Mouse (Mus musculus): ENCODE measurements around the gene Pth1r. TPM values are rescaled to one million over a fixed set of nuclear protein-coding genes. Genes with fewer than 3 reads are reported as not detected.

The Pth1r gene
- polyA plus RNA-seq, 1 experiment from 2014 or later: 12.3 TPM

DNA sequence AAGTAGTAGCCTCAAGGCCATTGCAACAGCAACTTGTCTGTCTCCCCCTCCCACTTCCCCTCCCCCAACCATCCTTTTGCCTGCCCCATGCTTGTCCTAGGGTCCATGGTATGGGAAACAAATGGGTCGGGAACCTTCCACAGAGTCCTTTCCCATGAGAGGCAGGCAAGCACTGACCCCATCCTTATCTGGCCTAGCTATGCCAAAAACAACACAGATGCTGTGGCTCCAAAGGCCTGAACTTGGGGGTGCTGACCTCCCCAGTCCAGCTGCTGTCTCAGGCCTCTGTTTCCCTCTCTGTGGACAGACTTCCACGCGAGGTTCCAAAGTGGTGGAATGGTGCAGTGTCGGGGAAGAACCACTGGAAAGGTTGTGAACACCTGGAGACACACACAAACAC, 6.8 kb upstream of the Pth1r start:
- ATAC-seq: no peak
- no peaks in the 10 kb centered on the region for H3K36me3 ChIP-seq (ENCODE audit: control insufficient read depth, insufficient read depth, low read length)
- no peaks in the 10 kb centered on the region for H3K4me1 ChIP-seq (ENCODE audit: control insufficient read depth, insufficient read depth, low read depth, low read length)
- no peaks in the 10 kb centered on the region for H3K9me3 ChIP-seq (ENCODE audit: control insufficient read depth, low read length)
- no peak overlapping the region for H3K27ac ChIP-seq (ENCODE audit: low read depth, low read length)
- no peak overlapping the region for H3K4me2 ChIP-seq (ENCODE audit: low read length)
- no peak overlapping the region for H3K4me3 ChIP-seq (ENCODE audit: low read length)
- no peaks in the 10 kb centered on the region for H3K27me3 ChIP-seq (replicated peaks; ENCODE audit: control insufficient read depth, insufficient read depth, low read length)
- WGBS: 86% methylated on average over 4 of the region's 4 CpGs
- H3K9ac ChIP-seq (ENCODE audit: low read depth, low read length): no peak overlapping the region

DNA sequence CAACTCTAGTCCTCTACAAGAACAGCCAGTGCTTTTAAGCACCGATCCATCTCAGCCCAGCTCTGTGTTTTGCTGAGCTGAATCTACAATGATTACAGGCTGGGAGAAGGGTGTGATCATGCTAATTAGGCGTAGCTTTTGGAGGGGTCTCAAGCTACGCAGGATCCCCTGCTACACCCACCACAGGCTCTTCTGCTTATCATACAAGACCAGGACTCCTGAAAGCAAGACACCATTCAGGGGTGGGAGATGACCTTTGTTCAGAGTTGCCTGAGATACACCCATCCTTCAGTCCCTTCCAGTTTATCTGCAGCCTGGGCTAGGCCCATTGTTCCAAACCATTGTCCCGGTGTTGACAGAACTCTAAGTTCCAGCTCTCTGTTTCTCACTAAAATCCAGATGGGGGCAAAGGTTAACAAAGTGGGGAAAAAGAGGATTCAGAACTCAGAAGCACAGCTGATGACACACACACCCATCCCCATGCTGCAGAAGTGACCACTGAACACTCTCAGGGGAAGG, 6.0 kb upstream of the Pth1r start:
- Histone ChIP-seq H3K27me3 (replicated peaks; ENCODE audit: control insufficient read depth, insufficient read depth, low read length) (no peaks in the 10 kb centered on the region), H3K27ac (ENCODE audit: low read depth, low read length) (no peak overlapping the region), H3K4me3 (ENCODE audit: low read length) (no peak overlapping the region), H3K36me3 (ENCODE audit: control insufficient read depth, insufficient read depth, low read length) (no peaks in the 10 kb centered on the region), H3K9me3 (ENCODE audit: control insufficient read depth, low read length) (no peaks in the 10 kb centered on the region), H3K4me2 (ENCODE audit: low read length) (no peak overlapping the region), H3K4me1 (ENCODE audit: control insufficient read depth, insufficient read depth, low read depth, low read length) (no peaks in the 10 kb centered on the region), H3K9ac (ENCODE audit: low read depth, low read length) (no peak overlapping the region)
- 61% methylated on average over 4 of the region's 4 CpGs for WGBS
- no peak for ATAC-seq

DNA sequence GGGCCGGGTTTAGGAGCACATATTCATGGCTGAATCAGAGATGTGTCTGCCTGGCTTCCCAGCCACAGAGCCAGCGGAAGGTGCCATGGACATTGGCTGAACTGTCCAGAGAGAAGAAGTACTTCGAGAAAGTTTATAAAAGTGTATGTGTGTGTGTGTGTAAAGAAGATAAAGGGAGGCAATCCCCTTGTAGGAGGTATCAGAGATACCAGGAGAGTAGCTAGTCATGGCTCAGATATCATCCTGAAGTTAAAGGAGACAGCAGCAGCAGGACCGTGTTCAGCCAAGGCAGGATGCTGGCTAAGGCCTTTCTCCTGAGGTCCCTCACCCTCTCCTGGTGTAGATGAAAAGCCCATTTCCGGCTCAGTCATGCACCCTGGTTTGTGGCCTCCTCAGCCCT, 4.5 kb upstream of the Pth1r start:
- H3K4me2 ChIP-seq (ENCODE audit: low read length): no peak overlapping the region
- WGBS: 83% methylated on average over 5 of the region's 5 CpGs
- no peaks in the 10 kb centered on the region for H3K9me3 ChIP-seq (ENCODE audit: control insufficient read depth, low read length)
- no peak for ATAC-seq
- H3K27ac ChIP-seq (ENCODE audit: low read depth, low read length): no peak overlapping the region
- H3K36me3 ChIP-seq (ENCODE audit: control insufficient read depth, insufficient read depth, low read length): no peaks in the 10 kb centered on the region
- no peaks in the 10 kb centered on the region for H3K27me3 ChIP-seq (replicated peaks; ENCODE audit: control insufficient read depth, insufficient read depth, low read length)
- no peak overlapping the region for H3K4me3 ChIP-seq (ENCODE audit: low read length)
- no peaks in the 10 kb centered on the region for H3K4me1 ChIP-seq (ENCODE audit: control insufficient read depth, insufficient read depth, low read depth, low read length)
- no peak overlapping the region for H3K9ac ChIP-seq (ENCODE audit: low read depth, low read length)

DNA sequence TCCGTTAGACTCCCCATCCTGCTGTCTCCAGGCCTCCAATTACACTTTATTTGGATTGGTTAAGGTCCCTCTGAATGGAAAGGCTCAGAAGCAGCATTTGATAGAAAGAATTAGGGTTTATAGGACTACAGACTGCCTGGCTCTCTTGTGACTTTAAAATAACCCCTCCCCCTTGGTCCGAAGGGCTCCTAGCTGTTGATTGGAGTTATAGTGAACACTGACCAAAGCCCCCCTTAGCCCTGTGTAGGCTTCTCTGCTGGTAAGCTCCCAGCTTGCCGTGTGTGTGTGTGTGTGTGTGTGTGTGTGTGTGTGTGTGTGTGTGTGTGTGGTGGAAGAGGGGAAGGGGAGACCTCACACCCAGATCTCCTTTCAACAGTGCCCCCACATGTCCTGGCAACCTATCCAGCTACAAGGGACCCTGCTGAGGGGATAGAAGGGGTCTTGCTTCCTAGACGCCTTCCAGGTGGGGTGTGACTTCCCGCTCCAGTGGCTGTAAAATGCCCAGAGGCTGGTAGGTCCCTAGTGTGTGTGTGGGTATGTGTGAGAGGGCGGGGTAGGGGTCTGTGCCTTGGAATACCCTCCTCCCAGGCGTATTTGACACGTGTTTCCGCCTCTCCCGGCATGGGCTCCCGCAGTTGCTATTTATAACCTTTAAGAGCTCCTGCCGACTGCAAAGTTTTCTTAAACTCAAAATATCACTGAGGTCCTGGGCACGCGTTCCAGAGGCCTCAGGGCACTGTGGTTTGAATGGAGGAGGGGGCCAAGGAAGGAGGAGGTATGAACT, 3.7 kb upstream of the Pth1r start:
- Histone ChIP-seq H3K27me3 (replicated peaks; ENCODE audit: control insufficient read depth, insufficient read depth, low read length) (no peaks in the 10 kb centered on the region; the same call in 1 of the 2 replicates), H3K9ac (ENCODE audit: low read depth, low read length) (no peak overlapping the region), H3K4me3 (ENCODE audit: low read length) (no peak overlapping the region), H3K4me2 (ENCODE audit: low read length) (no peak overlapping the region), H3K36me3 (ENCODE audit: control insufficient read depth, insufficient read depth, low read length) (no peaks in the 10 kb centered on the region), H3K4me1 (ENCODE audit: control insufficient read depth, insufficient read depth, low read depth, low read length) (no peaks in the 10 kb centered on the region), H3K27ac (ENCODE audit: low read depth, low read length) (no peak overlapping the region), H3K9me3 (ENCODE audit: control insufficient read depth, low read length) (no peaks in the 10 kb centered on the region)
- WGBS: 59% methylated on average over 14 of the region's 14 CpGs
- no peak for ATAC-seq

DNA sequence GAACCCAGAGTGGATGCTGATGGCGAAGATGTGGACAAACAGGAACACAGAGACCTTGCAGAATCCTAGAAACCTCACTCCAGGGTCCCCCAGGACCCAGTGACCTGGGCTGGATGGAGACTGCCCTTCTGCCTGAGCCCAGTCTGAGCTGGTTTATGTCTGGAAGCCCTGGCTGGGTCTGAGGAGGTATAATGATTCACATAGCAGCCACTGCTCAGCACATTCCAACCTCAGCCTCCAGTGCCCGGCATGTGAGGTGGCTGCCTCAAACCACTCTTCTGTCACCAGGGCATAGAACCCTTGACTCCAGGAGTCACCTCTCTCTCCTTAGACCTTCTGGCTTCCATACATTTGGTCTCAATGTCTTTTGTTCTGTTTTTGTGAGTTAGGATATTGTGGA, 1.5 kb upstream of the Pth1r start:
- Histone ChIP-seq H3K4me2 (ENCODE audit: low read length) (no peak overlapping the region), H3K4me1 (ENCODE audit: control insufficient read depth, insufficient read depth, low read depth, low read length) (no peaks in the 10 kb centered on the region; the same call in 1 of the 2 replicates), H3K27ac (ENCODE audit: low read depth, low read length) (no peak overlapping the region), H3K9me3 (ENCODE audit: control insufficient read depth, low read length) (no peaks in the 10 kb centered on the region), H3K27me3 (replicated peaks; ENCODE audit: control insufficient read depth, insufficient read depth, low read length) (peaks cover 9% of the 10 kb centered on the region), H3K4me3 (ENCODE audit: low read length) (no peak overlapping the region), H3K36me3 (ENCODE audit: control insufficient read depth, insufficient read depth, low read length) (no peaks in the 10 kb centered on the region), H3K9ac (ENCODE audit: low read depth, low read length) (no peak overlapping the region)
- WGBS: 90% methylated on average over 2 of the region's 2 CpGs
- no peak for ATAC-seq

DNA sequence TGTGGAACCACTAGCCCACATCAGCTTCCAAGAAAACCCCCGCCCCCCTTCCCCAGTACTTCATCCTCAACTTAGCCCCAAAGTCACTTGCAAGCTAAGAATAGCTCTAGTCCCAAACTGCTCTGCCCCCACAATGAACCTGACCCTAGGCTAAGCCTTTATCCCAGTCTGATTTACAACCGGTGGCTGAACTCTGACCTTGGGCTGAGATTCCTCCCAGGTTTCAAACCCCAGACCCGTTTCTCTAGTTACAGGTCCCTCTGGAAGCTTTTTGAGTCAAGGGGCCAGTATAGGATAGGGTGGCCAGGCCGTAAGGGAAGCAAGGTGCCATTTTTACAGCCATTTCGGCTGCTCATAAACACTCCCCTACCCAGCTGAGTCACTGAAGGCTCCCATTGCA, 707 bp downstream of the Pth1r start:
- Histone ChIP-seq H3K4me3 (ENCODE audit: low read length) (no peak overlapping the region), H3K9me3 (ENCODE audit: control insufficient read depth, low read length) (no peaks in the 10 kb centered on the region), H3K4me2 (ENCODE audit: low read length) (no peak overlapping the region), H3K27ac (ENCODE audit: low read depth, low read length) (no peak overlapping the region), H3K27me3 (replicated peaks; ENCODE audit: control insufficient read depth, insufficient read depth, low read length) (peaks cover 12% of the 10 kb centered on the region), H3K4me1 (ENCODE audit: control insufficient read depth, insufficient read depth, low read depth, low read length) (peaks cover 6% of the 10 kb centered on the region), H3K9ac (ENCODE audit: low read depth, low read length) (no peak overlapping the region), H3K36me3 (ENCODE audit: control insufficient read depth, insufficient read depth, low read length) (no peaks in the 10 kb centered on the region)
- ATAC-seq: no peak
- 41% methylated on average over 5 of the region's 5 CpGs for WGBS

DNA sequence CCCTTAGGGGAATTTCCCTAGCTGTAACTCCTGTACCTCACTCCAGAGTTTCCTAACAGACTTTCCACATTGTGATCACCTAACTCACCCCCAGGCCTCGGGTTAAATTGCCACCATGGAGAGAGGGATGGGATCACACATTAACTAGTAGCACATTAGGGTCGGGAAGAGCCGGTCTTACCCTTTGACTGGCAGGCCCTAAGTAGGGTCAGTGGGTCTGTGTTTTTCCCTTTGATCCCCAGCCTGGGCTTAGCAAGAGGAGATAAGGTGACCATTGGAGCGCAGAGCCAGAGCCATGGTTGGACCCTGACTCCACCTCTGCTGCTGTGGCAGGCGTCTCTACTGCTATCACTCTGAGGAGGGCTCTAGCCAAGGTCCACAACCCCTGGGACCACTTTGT, 1.2 kb downstream of the Pth1r start:
- no peaks in the 10 kb centered on the region for H3K9me3 ChIP-seq (ENCODE audit: control insufficient read depth, low read length)
- H3K9ac ChIP-seq (ENCODE audit: low read depth, low read length): no peak overlapping the region
- 17% methylated on average over 5 of the region's 5 CpGs for WGBS
- no peak overlapping the region for H3K4me2 ChIP-seq (ENCODE audit: low read length)
- H3K4me3 ChIP-seq (ENCODE audit: low read length): no peak overlapping the region
- no peak overlapping the region for H3K27ac ChIP-seq (ENCODE audit: low read depth, low read length)
- H3K27me3 ChIP-seq (replicated peaks; ENCODE audit: control insufficient read depth, insufficient read depth, low read length): peaks cover 16% of the 10 kb centered on the region
- no peak for ATAC-seq
- peaks cover 6% of the 10 kb centered on the region for H3K4me1 ChIP-seq (ENCODE audit: control insufficient read depth, insufficient read depth, low read depth, low read length)
- H3K36me3 ChIP-seq (ENCODE audit: control insufficient read depth, insufficient read depth, low read length): no peaks in the 10 kb centered on the region

DNA sequence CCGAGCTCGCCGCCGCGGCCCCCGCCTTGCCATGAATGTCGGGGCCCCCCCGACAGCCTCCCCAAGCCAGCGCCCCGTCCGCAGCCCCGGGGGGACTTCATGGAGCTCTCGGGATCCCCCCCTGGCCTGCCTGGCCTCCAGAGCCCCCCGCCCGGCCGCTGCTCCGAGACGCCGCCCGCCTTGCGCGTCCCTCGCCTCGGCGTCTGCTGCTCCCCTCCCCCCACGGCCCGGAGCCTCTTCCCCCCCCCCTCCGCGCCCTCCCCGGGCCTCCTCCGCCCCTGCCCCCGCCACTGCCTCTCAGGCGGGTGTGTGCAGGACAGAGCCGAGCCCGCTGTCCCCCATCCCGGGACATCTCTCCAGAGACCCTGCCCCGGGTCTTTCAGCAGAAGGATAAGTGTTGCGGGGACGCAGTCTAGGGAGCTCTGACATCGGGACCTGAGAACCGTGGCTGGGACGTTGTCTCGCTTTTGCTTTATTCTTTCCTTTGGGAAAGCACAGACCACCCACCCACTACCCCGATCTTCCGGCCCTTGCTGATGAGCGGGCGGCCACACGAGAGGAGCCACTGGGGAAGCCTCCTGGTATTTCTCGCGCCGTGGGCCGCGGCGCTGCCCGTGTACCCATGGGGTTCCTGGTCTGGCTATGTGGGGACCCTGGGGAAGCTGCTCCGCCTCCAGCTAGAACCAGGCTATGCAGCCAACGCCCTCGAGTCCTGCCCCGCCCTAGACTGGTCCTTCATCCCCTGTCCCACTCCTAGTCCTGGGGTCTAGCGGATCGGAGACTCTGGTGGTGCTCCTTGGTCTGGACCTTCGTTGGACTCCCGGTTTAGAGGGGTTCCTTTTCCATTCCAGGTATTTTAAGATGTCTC, 3.3 kb downstream of the Pth1r start:
- peak overlapping the region; percentile 12; the same call in 1 of the 2 replicates for H3K27ac ChIP-seq (ENCODE audit: low read depth, low read length)

DNA sequence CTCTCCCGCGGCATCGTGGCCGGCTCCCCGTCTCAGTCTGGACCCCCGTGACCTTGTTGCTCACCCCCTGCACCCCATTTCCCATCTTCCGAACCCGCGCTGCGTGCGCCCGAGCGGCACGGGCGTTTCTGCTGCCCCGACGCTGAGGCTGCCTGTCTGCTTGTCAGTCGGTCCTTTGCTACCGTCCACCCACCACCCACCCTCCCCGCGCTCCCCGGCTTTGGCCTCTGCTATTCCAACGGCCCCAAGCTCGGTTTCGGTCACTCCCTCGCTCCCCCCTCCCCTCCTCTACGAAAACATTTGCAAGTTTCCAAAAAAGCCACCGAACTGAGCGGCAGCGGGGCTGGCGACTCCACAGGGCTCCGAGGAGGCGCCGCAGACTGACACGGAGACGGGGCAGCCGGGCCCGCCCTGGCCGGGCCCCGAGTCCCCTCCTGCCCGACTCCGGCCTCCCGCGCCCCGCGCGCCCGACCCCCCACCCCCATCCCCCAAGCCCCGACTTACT, 3.9 kb downstream of the Pth1r start:
- no peaks in the 10 kb centered on the region for H3K36me3 ChIP-seq (ENCODE audit: control insufficient read depth, insufficient read depth, low read length)
- H3K27me3 ChIP-seq (replicated peaks; ENCODE audit: control insufficient read depth, insufficient read depth, low read length): peaks cover 19% of the 10 kb centered on the region
- H3K4me3 ChIP-seq (ENCODE audit: low read length): peak overlapping the region; percentile 64
- no peaks in the 10 kb centered on the region for H3K9me3 ChIP-seq (ENCODE audit: control insufficient read depth, low read length)
- peak; percentile 15; the same call in 1 of the 2 replicates for ATAC-seq
- peaks cover 6% of the 10 kb centered on the region for H3K4me1 ChIP-seq (ENCODE audit: control insufficient read depth, insufficient read depth, low read depth, low read length)
- H3K27ac ChIP-seq (ENCODE audit: low read depth, low read length): peak overlapping the region; percentile 50
- 1% methylated on average over 32 of the region's 49 CpGs for WGBS
- H3K4me2 ChIP-seq (ENCODE audit: low read length): peak overlapping the region; percentile 73
- peak overlapping the region; percentile 79 for H3K9ac ChIP-seq (ENCODE audit: low read depth, low read length)

More for the DNA sequence above, 3.3 kb downstream of the Pth1r start:
- peak overlapping the region; percentile 64 for H3K4me3 ChIP-seq (ENCODE audit: low read length)
- peaks cover 19% of the 10 kb centered on the region for H3K27me3 ChIP-seq (replicated peaks; ENCODE audit: control insufficient read depth, insufficient read depth, low read length)
- peak overlapping the region; percentile 79 for H3K9ac ChIP-seq (ENCODE audit: low read depth, low read length)
- H3K9me3 ChIP-seq (ENCODE audit: control insufficient read depth, low read length): no peaks in the 10 kb centered on the region
- H3K4me1 ChIP-seq (ENCODE audit: control insufficient read depth, insufficient read depth, low read depth, low read length): peaks cover 6% of the 10 kb centered on the region
- peak overlapping the region; percentile 73 for H3K4me2 ChIP-seq (ENCODE audit: low read length)
- no peaks in the 10 kb centered on the region for H3K36me3 ChIP-seq (ENCODE audit: control insufficient read depth, insufficient read depth, low read length)
- 3% methylated on average over 42 of the region's 63 CpGs for WGBS
- 0 out of 2 replicates have a peak, but pooled peaks have one; percentile 28 for ATAC-seq

Data from hindbrain, embryonic 16.5 days (tissue).